Mouse (Mus musculus) right cerebral cortex, postnatal 36 days (tissue): ENCODE measurements around the gene Grik2.
A peak's percentile ranks its signal among the peaks of the same experiment; 100 is the strongest.
"Not testable (repeated sequence)": the region's sequence is repeated elsewhere in the genome, so short reads cannot be mapped to it uniquely, and the experiment has no call there.

ENCODE experiments used
- DNase-seq, 2 experiments: peaks; one replicate each; pipeline ENCODE4 v3.0.0; 2022; ENCODE audit warnings: low spot score in 2 of 2, mixed read lengths in 1 of 2

The Grik2 gene

GRCm38 (mm10) chr10:49652320-49652719 is 136.2 kb downstream of the Grik2 start:
- no peak for DNase-seq

- no peak for DNase-seq
Measured at GRCm38 (mm10) chr10:49647116-49647515, 141.4 kb downstream of the Grik2 start.

GRCm38 (mm10) chr10:49639901-49640300 is 148.7 kb downstream of the Grik2 start:
- DNase-seq = no peak

- DNase-seq = no peak
Measured at GRCm38 (mm10) chr10:49623951-49624350, 164.6 kb downstream of the Grik2 start.

- no peak for DNase-seq
Measured at GRCm38 (mm10) chr10:49597652-49598051, 190.9 kb downstream of the Grik2 start.

GRCm38 (mm10) chr10:49573514-49573913 is 215.1 kb downstream of the Grik2 start:
- no peak for DNase-seq

- no peak for DNase-seq
Measured at GRCm38 (mm10) chr10:49559872-49560407, 228.6 kb downstream of the Grik2 start.

- DNase-seq = no peak
Measured at GRCm38 (mm10) chr10:49542249-49542648, 246.3 kb downstream of the Grik2 start.

GRCm38 (mm10) chr10:49519752-49520151 is 268.8 kb downstream of the Grik2 start:
- DNase-seq = no peak

GRCm38 (mm10) chr10:49500628-49501027 is 287.9 kb downstream of the Grik2 start:
- DNase-seq = no peak

GRCm38 (mm10) chr10:49497302-49497701 is 291.3 kb downstream of the Grik2 start:
- DNase-seq = no peak

- no peak for DNase-seq
Measured at GRCm38 (mm10) chr10:49481439-49481838, 307.1 kb downstream of the Grik2 start.

- DNase-seq = no peak
Measured at GRCm38 (mm10) chr10:49480085-49480749, 308.3 kb downstream of the Grik2 start.

- no peak for DNase-seq
Measured at GRCm38 (mm10) chr10:49473613-49474012, 315.0 kb downstream of the Grik2 start.

GRCm38 (mm10) chr10:49456791-49457190 is 331.8 kb downstream of the Grik2 start:
- no peak for DNase-seq

- no peak for DNase-seq
Measured at GRCm38 (mm10) chr10:49453535-49453934, 335.0 kb downstream of the Grik2 start.

- no peak for DNase-seq
Measured at GRCm38 (mm10) chr10:49441369-49441768, 347.2 kb downstream of the Grik2 start.

GRCm38 (mm10) chr10:49437057-49437456 is 351.5 kb downstream of the Grik2 start:
- no peak for DNase-seq

GRCm38 (mm10) chr10:49436301-49436700 is 352.3 kb downstream of the Grik2 start:
- DNase-seq = peak; percentile 4 to 37

GRCm38 (mm10) chr10:49432825-49433224 is 355.7 kb downstream of the Grik2 start:
- no peak for DNase-seq

- DNase-seq = not testable (repeated sequence)
Measured at GRCm38 (mm10) chr10:49417206-49417605, 371.4 kb downstream of the Grik2 start.

GRCm38 (mm10) chr10:49382996-49383395 is 405.6 kb downstream of the Grik2 start:
- DNase-seq = no peak

- DNase-seq = no peak
Measured at GRCm38 (mm10) chr10:49381852-49382251, 406.7 kb downstream of the Grik2 start.

- no peak for DNase-seq
Measured at GRCm38 (mm10) chr10:49368601-49369000, 420.0 kb downstream of the Grik2 start.
